Mouse (Mus musculus): ENCODE results near the gene A2ml1. TPM values are rescaled to one million over a fixed set of nuclear protein-coding genes. Genes with fewer than 3 reads are reported as not detected.

A2ml1 gene
- total RNA-seq, 2 experiments from 2014 or later: not detected

DNA sequence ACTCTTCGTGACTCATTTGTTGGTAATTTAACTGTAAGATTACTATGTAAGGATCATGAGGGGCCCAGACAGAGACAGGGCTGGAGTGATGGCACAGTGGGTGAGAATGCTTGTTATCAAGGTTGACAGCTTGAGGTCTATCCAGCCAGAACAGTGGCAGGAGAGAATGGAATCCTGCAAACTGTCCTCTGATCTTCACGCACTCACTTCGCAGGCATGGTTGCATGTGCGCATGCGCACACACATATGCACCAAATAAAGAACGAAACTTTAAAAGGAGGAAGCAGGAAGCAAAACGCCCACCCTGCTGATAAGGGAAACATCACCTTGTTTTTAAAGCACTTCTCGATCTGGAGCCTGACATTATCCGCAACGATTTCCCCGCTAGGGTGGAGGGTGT is 14.8 kb downstream of the A2ml1 start:
- intact Hi-C loops (cut with DNase I): no loop called here

GRCm38 (mm10) chr6:128554049-128554448 is 27.4 kb downstream of the A2ml1 start:
- DNase-seq (ENCODE audit: low spot score): no peak
- intact Hi-C loops (cut with DNase I): no loop called here

More for the DNA sequence above, 14.8 kb downstream of the A2ml1 start:
- no peak for DNase-seq (ENCODE audit: low spot score)

DNA sequence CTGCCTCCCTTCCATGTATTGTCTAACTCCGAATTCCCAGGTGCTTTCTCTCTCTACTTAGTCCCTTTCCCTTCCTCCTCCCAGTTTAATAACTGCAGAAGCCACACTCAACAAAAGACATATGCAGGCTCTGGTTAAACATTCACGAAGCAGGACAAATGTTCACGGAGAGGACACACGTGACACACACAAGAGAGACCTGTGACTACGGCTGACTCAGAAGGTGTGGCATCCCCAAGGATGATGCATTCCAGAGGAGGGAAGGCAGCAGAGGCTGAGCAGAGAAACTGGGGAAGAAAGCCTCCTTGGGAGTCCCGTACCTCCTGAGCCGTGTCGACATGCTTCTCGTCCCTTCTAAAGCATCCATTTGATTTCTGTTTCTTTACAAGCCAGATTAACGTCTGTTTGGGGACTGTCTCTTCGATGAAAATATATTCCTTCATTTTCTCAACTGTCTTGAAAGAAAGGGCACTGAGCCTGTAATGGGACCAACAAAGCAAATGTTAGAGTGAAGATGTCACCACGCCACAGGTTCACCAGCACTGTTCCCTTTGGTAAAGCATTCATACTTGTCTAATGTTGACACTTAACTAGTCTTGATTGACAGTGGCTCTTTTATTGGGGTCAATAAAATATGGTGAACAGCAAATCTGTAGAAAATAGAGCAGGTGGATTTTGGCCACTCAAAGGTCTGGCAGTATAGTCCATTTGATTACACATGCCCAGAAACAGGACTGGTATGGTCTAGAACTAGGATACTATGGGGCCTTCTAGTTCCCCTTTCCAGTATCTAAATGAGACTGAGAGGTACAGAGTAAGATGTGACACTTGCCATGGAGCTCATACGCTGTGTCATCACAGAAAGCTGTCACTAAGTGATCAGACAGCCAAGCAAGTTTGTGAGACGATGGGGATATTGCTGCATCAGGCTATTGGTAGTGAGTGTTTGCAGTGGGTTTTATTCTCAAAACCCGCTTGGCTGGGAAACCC is 31.6 kb downstream of the A2ml1 start:
- intact Hi-C loops (cut with DNase I): no loop called here
- DNase-seq (ENCODE audit: low spot score): no peak

- intact Hi-C loops (cut with DNase I): no loop called here
- DNase-seq (ENCODE audit: low spot score): no peak
Observed at GRCm38 (mm10) chr6:128548532-128548931, 32.9 kb downstream of the A2ml1 start.

GRCm38 (mm10) chr6:128545402-128545801 is 36.0 kb downstream of the A2ml1 start:
- intact Hi-C loops (cut with DNase I): no loop called here
- DNase-seq (ENCODE audit: low spot score): no peak

GRCm38 (mm10) chr6:128543226-128543625 is 38.2 kb downstream of the A2ml1 start:
- intact Hi-C loops (cut with DNase I): no loop called here
- DNase-seq (ENCODE audit: low spot score): no peak

DNA sequence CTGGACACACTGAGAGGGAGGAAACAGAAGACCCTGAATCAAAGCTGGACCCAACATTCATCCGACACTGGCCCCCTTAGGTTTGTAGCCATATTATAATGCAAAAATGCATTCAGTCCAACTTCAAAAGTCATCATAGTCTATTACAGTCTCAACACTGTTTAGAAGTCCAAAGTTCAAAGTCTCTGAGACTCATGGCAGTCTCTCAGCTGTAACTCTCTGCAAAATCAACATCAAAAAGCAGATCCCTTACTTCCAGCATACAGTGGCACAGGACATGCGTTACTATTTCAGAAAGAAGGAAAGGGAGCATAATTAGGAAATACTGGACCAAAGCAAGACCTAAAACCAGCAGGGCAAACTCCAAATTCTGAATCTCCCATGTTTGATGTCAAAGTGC is 46.2 kb downstream of the A2ml1 start:
- DNase-seq (ENCODE audit: low spot score): no peak
- intact Hi-C loops (cut with DNase I): no loop called here

- intact Hi-C loops (cut with DNase I): no loop called here
Observed at GRCm38 (mm10) chr6:128533296-128533695, 48.1 kb downstream of the A2ml1 start.

DNA sequence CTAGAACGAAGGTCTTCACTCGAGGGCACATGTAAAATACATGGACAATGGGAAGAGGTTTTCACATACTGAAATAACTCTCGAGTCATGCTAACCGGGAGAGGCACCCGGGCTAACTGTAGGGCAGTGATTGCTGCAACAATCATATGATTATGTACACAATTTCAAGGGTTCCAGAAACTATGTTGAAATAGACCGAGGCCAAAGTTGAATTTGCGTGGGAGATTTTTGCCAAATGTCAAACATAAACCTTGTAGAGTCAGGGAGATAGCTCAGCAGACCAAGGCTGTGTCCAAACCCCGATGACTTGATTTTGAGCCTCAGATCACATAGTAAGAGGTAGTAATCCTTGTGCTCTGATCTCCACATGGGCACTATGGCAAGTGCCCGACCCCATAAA is 48.7 kb downstream of the A2ml1 start:
- no peak for DNase-seq (ENCODE audit: low spot score)
- intact Hi-C loops (cut with DNase I): no loop called here

More at GRCm38 (mm10) chr6:128533296-128533695, 48.1 kb downstream of the A2ml1 start:
- no peak for DNase-seq (ENCODE audit: low spot score)

DNA sequence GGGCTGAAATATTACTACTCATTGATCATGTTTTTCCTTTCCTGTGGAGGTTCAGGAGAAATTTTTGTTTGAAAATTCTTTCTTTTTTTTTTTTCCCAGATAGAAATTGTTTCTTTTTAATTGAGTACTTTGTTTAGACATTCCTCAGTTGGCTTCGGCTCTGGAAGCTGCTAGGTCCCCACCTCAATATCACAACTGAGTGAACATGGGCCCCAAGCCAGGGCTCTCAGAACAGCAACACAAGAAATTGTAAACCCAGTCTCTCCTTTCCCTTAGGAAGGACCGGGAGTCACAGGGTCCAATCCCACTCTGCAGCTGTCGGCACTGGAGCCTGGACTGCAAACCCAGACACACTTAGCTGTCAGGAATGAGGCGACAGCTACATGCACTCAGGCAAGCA is 52.9 kb downstream of the A2ml1 start:
- DNase-seq (ENCODE audit: low spot score): no peak
- intact Hi-C loops (cut with DNase I): no loop called here

- intact Hi-C loops (cut with DNase I): no loop called here
- no peak for DNase-seq (ENCODE audit: low spot score)
Observed at GRCm38 (mm10) chr6:128527110-128527509, 54.3 kb downstream of the A2ml1 start.

DNA sequence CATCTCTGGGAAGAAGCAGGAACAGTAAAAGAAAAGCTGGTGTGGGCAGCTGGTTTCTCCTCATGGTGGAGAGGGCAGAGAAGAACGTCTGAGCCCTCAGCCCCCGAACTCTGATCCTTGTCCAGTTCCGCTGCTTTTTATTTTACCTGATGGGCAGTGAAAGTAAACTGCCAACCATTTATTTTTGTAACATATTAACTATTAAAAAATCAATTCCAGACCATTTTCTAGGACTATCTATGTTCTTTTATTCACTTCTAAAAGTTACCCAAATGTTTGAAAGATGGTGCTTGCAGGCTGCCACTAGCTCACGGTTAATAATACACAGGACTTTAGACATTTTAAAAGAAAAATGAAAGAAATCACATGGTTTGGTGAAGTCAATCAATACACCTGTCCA is 54.8 kb downstream of the A2ml1 start, which contains the start of gene Pzp:
Gene Pzp, minus strand, starts transcription at position 120 of the 400 bp plus-strand sequence.
- DNase-seq (ENCODE audit: low spot score): no peak
- intact Hi-C loops (cut with DNase I): no loop called here

DNA sequence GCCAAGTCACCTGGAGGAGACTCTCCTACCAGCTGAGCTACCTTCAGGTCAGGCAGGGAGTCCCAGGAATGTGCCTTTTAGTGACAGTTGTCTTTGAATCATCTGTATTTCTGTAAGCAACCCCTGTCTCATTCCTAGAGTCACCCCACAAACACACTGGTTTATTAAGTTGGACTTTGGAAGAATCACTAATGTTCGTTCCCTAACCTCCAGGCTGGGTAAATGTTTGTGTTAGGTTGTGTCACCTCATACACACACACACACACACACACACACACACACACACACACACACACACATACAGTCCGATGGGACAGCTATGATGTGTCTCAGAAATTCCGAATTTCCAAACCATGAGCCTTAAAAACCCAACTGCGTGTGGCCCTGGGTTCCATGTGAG is 55.6 kb downstream of the A2ml1 start:
- intact Hi-C loops (cut with DNase I): no loop called here
- no peak for DNase-seq (ENCODE audit: low spot score)

GRCm38 (mm10) chr6:128523360-128523759 is 58.0 kb downstream of the A2ml1 start:
- intact Hi-C loops (cut with DNase I): no loop called here
- no peak for DNase-seq (ENCODE audit: low spot score)

- DNase-seq (ENCODE audit: low spot score): no peak
- intact Hi-C loops (cut with DNase I): no loop called here
Observed at GRCm38 (mm10) chr6:128519159-128519558, 62.2 kb downstream of the A2ml1 start.

DNA sequence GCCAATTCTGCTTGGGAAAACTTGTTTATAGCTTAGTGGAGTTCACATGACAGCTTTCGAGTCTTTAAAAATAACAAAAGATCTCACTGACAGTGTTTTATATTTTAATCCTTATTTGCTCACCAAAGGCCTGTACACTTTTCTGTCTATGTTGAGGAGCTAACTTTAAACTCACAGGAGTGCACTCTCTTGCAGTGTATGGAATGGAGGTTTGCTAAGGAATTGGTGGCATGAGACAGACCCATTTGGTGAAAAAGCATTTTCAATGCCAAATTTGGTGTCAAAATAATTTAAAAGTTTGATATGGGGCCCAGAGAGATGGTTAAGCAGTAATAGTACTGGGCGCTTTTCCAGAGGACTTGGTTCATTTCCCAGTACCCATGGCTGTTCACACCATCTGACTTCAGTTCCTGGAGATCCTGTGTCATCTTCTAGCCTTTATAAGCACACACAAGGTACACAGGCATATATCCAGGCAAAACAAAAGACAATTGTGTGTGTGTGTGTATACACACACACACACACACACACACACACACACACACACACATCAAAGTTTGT is 75.7 kb downstream of the A2ml1 start:
- intact Hi-C loops (cut with DNase I): no loop called here
- DNase-seq (ENCODE audit: low spot score): no peak

DNA sequence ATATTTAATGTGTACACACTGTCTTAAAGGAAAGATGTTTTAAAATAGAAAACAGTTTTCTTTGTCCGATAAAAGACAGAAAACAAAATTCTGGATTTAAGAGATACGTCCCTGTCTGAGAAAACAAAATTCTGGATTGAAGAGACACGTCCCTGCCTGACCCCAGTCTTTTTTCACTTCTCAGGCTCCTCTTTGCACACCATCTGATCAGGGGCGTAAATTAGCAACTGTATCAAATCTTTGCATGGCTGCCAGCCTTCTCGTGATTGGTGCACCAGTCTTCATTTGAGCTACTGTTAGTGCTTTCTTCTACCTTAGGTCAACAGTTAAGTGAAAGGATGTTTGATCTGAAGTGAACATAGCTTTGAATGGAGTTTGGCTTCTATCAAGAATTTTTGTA is 76.7 kb downstream of the A2ml1 start:
- intact Hi-C loops (cut with DNase I): no loop called here
- DNase-seq (ENCODE audit: low spot score): no peak

GRCm38 (mm10) chr6:128495346-128495745 is 86.1 kb downstream of the A2ml1 start:
- intact Hi-C loops (cut with DNase I): no loop called here
- no peak for DNase-seq (ENCODE audit: low spot score)

GRCm38 (mm10) chr6:128494646-128495331 is 86.6 kb downstream of the A2ml1 start:
- no peak for DNase-seq (ENCODE audit: low spot score)
- intact Hi-C loops (cut with DNase I): no loop called here

DNA sequence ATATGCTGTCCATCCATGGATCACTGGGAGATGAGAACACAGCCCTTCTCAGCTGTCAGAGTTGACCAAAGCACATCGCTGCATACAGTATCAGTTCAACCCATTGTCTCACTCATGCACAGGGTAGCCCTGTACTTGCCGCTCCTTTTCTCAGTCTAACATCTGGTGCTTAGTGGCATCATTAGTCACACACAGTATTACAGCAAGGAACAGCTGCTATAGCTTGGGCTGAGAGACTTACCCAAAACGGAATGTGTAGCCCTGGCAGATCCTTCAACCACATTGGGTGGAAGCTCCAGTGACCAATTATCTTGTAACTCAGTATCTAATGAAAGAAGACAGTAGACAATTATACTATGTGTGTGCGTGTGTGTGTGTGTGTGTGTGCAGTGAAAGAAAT is 89.5 kb downstream of the A2ml1 start:
- intact Hi-C loops (cut with DNase I): no loop called here
- no peak for DNase-seq (ENCODE audit: low spot score)

GRCm38 (mm10) chr6:128490141-128490540 is 91.3 kb downstream of the A2ml1 start:
- intact Hi-C loops (cut with DNase I): no loop called here

More at GRCm38 (mm10) chr6:128490141-128490540, 91.3 kb downstream of the A2ml1 start:
- DNase-seq (ENCODE audit: low spot score): no peak

Measured in heart, postnatal 25 days (tissue).